Mouse (Mus musculus) layer of hippocampus, postnatal 14 days (tissue): ENCODE measurements around the gene Zbtb42. TPM values are rescaled to one million over a fixed set of nuclear protein-coding genes. Genes with fewer than 3 reads are reported as not detected.
A peak's percentile ranks its signal among the peaks of the same experiment; 100 is the strongest.

ENCODE experiments used
- DNase-seq, 2 experiments: peaks; one replicate each; pipeline ENCODE4 v3.0.0; 2021 to 2022; ENCODE audit warnings: low spot score in 2 of 2, mixed read lengths in 1 of 2
- total RNA-seq, 2 experiments: library from RNA; stranded (reverse); gene quantifications; 2 replicates each; pipeline ENCODE4 v1.2.3; 2021

Gene Zbtb42
- total RNA-seq, 2 experiments from 2014 or later, result 0.43 to 0.55 TPM

DNA sequence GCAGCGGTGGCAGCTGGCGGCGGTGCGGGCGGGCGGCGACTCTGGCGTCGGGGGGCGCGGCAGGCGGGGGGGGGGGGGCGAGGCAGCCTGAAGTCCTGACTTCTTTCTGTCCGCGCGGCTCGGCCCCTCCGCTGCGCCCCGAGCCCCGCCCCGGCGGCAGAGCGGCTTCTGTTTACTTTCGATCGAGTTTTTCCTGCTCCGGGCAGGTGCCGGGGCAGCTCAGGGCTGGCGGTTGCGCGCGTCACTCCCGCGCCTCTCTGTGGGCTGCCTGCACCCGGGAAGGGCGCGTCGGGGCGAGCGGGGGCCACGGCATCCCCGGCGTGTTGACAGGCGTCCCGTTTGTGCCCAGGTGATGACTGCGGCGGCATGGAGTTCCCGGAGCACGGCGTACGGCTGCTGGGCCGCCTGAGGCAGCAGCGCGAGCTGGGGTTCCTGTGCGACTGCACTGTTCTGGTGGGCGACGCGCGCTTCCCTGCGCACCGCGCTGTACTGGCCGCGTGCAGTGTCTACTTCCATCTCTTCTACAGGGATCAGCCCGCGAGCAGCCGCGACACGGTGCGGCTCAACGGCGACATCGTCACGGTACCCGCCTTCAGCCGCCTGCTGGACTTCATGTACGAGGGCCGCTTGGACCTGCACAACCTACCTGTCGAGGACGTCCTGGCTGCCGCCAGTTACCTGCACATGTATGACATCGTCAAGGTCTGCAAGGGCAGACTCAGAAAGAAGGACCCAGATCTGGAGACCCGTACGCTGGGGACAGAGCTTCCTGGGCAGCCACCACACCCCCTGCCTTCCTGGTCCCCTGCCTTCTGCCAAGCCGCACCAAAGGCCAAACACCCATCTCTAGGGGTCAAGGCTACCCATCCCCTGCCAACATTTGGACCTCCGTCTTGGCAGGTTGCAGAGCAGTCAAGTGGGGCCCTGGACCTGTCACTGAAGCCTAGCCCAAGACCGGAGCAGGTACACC, 684 bp downstream of the Zbtb42 start:
- DNase-seq, result no peak

DNA sequence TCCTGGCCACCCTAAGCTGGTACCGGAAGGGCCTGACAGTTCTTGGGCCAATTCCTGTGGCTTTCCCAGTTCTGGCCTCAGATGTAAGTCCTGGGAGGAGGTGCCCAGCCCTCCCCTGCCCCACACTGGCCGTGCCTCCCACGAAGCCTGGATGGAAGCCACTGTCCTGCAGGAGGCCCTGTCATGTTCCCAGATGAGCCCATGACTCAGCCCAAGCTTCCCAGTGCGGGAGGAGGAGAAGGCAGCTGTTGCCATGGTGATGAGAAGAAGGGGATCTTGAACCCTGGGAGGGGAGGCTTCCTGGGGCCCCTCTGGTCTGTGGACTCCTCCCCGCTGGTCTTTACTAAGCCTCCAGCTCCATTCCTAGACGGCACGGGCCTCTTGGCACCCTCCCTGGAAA, 4.7 kb downstream of the Zbtb42 start:
- DNase-seq, result no peak

DNA sequence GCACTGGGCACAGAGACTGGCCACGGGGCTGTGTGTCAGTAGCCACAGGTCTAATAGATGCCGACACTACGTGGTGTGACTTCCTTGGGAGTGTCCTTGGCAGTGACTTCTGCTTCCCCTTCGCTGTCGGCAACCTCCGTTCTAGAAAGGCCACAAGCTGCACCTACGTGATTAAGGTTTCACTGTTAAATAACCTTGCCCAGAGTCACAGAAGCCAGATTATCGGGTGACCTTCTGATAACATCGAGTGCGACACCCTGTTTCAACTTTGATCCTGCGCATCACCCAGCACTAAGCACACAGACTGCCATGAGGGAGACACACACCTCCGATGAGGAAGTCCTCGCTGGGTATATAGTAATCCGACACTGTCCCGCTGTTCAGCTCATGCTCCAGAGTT, 9.8 kb downstream of the Zbtb42 start:
- DNase-seq, result no peak

DNA sequence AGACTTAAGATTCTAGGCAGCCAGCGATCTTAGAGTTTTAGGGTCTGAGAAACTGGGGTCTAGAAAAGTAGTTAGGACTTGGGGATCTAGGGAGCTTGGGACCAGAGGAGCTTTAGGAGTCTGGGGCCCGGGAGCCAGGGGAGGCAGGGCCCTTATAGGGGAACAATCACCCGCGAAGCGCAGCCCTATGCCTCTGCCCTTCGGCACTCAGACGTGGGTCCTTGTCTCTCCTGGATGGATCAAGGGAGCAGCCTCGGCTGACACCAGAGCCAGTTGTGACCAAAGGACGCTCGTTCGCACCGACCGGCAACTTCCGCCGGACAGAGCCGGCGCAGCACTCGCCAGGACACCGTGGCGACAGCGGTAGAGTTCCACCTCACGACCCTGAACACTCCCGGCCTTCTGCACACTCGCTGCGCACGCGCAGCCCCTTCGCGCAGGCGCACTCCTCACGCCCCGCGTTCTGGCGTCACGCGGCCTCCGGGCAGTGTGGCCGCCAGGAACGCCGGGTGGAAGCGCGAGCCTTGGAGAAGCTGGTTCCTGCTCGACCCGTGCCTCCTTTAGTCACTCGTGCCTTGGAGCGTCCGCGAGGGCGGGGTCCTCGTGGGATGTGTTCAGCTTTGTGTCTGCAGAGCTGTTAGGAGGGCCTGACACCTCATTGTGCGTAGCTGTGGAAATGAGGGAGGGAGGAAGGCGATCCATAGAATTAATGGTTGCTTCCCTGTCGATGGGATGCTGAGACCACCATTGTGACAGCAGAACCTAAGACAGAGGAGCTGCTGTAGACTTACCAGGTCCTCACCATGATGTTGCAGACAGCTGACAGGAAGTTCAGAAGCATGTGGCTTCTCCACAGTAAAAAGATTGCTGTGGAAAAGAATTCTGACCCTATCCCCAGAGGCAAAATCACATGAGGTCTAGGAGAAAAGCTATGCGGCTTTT, 14.8 kb downstream of the Zbtb42 start:
- peak; percentile 95 for DNase-seq

DNA sequence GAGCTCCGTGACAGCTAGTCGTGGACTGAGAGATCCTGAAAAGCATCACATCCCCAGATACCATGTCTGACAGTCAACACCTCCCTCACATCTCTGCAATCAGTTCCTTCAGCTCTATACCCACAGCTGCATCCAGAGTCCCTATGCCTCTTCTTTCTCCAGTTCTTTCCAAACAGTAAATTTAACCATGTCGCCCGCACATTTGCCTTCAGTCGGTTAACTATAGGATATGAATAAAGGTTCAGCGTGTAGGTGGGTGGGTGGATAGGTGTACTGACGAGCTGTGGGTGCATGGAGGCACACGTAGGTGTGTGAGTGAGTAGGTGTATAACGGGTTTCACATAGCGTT, 15.5 kb downstream of the Zbtb42 start:
- DNase-seq, result no peak

DNA sequence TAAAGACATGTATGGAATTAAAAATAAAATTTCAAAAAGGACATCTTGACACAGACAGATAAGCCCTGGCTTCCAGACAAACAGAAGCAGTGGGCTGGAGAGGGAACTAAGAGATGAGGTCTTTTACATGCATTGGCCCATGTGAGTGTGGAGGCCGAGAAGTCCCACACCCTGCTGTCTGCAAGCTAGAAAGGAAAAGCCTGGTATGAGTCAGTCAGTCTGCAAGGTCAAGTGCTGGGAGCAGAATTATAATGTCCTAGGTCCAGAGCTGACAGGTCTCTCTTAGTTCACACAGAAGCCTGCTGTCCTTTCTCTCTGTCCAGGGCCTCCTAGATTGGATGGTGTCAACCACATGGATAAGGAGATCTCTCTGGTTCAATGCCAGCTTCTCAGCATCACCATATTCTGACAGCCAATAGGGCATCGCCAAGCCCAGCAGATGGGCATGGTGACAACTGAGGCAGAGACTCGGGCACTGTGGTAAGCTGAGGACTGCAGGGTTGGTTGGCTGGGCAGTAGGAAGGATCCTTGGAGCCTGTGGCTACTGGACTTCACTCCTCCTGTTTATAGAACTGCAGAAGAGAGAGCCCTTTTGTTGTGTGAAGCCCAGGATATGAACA, 18.3 kb downstream of the Zbtb42 start:
- no peak for DNase-seq

DNA sequence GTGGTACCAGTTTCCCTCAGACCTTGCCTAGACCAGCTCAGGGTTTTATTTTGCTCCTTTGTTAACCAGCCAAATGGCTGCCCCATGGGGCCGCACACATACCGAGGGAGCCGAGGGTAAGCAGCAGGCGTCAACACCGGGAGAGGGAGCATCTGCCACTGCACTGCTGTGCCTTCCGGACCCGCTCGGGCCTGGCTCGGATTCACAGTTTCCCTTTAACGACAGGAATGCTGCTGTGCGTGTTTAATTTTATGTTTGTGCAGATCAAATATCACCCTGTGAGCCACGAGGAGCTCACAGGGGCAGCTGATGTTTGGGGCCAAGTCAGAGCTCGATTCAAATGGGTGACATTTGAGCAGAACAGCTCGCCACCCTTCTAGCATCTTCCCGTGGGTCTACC, 21.9 kb downstream of the Zbtb42 start:
- DNase-seq, result no peak

DNA sequence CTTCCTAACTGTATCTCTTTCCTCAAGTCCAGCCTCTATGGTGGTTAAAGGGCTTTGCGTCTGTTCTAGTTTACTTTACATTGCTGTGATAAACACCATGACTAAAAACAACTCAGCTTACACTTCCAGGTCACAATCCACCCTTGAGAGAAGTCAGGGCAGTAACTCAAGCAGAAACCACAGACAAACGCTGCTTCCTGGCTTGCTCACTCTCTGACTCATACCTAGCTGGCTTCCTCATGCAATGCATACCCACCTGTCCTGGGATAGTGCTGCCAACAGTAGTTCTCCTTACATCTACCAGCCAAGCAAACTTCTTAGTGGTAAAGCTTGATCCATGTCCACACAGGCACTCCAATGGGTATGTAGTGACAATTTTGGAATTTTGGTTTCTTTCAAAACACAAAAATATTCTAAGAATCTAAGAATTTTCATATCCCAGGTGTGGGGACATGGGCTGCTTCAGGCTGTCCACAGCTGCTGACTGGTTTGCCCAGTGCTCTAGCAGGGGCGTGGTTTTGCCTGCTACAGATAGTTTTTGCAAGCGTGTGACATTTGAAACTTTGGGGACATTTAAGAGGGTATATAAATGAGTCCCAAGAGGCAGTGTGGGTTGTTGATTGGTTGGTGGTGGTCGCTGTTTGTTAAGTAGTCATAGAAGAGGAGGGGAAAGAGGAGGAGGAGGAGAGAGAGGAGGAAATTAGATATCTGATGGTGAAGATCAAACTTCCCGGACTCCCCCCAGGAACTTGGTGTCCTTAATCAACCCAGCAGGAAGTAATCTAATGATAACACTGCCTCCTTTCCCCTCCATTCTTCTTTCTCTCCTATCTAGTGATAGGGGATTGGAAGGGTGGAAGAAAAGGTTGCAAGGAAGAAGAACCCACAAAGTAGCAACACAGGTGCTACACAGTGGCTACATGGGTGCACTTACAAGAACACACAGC, 24.0 kb downstream of the Zbtb42 start:
- DNase-seq, result no peak

DNA sequence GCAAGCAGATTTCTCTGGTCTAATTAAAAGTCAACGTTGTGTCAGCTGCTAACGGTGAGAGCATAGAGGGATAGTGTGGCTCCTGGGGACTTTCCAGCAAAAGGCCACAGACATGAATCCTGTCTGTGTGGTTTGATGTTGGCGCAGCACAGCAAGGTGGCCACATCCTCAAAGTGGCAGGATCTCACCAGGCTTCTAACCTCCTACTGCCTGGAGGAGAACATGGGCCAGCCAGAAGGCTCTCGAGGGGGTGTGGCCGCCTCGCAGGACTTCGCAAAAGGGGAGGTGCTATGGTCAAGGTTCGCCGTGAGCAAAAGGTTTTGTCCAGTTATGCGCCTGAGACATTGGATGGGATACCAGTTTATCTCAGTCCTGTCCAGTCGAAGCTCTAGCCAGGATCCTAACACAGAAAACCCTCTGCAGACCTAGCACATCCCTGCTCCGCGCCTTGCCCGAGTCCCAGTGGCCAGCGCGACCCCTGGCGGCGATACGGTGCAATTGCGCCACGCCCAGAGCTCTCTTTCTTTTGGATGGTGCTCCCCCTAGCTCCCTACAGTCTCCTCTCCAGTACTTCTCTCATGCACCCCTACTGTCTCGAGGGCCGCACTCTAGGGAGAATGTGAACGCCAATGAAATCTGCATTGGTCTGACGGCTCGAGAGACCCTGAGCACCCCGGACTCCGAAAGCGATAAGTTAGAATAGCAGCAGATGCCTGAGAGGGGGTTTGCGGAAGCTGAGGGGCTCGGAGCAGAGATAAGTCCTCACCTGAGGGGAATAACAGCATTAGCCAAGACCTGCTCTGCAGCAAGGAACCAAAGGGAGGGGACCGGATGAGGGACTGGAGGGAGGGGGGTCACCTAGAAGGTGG, 28.3 kb downstream of the Zbtb42 start:
- peak; percentile 87 to 89 for DNase-seq

DNA sequence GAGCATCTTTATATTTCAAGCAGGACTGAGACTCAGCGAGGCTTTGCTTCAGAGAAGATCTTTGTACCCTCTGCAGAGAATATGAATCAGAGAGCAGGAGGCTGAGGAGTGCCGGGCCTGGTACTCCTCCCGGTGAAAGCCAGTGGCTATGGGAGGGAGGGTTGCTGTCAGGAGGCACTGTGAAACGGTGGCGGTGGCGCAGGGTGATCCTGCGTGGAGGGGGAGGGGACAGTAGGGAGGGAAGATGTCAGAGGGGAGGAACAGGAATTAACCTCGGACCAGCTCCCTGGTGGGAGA, 28.9 kb downstream of the Zbtb42 start:
- DNase-seq, result no peak

DNA sequence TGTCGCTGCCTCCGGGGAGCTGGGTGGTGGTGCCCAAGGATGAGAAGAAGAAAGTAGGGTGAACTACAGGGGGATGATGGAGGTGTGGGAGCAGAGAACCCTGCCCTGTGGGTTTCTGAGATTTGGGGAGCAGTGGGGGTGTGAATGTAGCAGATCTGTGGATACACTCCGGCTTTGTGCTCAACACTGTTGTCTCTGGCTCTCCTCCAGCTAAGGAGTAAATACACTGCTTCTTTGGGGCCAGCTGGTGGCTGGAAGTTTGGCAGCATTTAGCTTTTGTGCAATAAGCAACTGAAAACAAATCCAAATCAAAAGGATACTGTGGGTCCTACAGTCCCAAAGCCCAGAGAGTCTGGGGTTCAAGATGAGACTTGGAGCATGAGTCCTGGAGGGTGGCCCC, 35.4 kb downstream of the Zbtb42 start:
- DNase-seq, result peak; percentile 19 to 51

DNA sequence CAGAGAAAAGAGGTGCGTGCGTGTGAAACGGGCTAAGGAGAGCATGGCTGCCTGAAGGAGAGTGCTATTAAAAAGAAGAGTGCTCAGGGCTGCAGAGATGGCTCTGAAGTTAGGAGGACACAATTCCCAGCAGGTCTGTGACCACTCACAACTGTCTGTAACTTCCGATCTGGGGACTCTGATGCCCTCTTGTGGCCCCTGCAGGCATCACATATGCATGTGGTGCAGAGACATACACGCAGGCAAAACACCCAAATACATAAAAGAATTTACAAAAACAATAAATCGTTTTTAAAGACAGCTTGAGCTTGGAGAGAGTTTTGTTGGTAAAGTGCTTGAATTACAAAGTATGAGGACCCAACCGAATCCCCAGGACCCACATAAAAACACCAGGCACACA, 38.5 kb downstream of the Zbtb42 start:
- peak in 1 of 2 experiments; percentile 35 for DNase-seq

DNA sequence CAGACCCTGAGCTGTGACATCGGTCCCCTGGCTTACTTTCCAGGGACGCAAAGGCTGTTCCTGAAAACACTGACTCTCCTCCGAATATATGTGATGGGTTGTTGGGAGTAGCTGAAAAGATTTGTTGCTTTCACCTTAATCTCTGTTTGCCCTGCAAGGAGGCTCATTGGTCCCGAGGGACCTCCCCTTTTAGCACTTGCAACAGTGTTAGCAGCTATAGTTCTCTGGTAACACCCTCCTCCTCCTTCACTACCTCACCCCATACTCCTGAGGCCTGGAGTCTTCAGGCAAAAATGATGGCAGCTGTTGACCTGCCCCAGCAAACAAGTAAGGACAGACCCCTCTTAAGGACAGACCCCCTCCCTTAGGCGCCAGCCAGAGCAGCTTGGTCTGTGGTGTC, 40.4 kb downstream of the Zbtb42 start:
- no peak for DNase-seq

DNA sequence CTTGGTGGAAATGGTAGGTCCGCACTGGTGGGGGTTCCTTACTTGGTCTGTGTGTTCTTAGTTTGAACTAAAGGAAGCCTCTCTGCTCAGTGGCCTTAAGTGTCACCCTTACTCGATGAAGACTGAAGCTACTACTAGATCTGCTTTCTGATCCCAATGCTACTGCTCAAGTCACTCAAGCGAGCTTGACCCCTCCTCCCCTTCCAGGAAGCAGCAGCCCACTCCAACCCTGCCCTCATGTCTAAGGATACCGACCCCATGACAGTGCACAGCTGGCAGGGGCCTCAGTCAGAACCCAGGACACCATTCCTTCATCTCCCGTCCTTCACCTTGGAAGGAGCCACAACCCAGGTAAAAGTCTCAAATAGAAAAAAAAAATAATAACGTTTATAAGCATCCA, 41.6 kb downstream of the Zbtb42 start, which contains the start of gene Cep170b:
TSS of gene Cep170b (plus strand) at position 240 of the 400 bp plus-strand sequence.
- DNase-seq, result no peak

DNA sequence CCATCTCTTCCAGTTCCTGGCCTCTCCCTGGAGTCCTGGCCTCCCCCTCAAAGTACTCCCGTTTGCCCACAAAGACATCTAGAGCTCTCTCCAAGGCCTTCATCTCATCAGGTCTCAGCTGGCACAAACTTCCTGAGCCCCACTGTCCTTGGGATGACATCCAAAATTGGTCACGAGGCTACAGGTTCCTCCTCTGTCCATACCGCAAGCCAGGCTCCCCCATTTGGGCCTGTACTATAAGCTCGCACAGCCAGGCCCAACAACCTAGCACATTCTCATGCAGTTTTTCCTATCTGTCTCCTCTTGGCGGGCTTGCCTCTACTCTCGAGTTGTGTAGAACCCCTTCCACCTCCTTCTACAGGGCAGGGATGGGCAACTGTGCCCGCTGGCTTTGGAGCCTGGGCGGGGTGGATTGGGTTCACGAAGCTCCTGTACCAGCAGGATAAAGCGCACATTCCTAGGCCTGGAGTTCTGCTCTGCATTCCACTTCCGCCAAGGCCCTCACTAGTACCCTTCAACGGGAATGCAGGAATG, 42.3 kb downstream of the Zbtb42 start:
- no peak for DNase-seq

DNA sequence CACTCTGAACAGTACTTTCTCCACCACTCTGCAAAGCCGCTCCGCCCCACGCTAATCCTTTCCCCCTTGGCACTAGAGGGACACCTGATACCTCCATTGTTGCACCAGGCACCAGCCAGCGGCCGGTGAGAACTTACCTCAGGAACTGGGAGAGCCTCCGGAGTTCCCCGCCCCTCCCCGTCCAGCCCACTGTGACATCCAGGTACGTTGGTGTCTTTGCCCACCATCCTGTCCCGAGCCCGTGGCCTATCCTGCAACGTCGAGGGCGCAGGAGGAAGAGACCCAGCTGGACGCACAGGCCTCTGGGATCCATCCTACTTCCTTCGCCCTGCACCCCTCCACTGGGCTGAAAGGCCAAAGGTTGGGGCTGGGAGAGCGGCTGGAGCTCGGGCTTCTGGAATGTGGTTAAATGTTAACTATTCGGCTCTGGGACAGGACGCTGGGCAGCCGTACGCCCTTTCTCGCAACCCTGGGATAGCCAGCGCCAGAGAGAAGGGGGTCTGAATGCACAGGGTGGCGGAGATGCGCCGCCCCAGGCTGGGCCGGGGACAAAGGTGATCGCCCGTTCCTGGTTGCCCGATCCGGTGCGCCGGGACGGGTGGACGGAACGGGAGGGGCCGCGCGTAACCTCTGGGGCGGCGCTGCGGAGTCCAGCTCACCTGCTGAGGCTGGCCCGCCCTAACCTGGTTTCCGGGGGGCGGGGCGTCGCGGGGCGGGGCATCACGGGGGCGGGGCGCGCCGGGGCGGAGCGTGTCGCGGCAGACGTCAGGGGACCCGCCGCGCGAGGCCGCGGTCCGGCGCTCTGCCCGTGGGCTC, 43.0 kb downstream of the Zbtb42 start:
- peak in 1 of 2 experiments; percentile 19 for DNase-seq

DNA sequence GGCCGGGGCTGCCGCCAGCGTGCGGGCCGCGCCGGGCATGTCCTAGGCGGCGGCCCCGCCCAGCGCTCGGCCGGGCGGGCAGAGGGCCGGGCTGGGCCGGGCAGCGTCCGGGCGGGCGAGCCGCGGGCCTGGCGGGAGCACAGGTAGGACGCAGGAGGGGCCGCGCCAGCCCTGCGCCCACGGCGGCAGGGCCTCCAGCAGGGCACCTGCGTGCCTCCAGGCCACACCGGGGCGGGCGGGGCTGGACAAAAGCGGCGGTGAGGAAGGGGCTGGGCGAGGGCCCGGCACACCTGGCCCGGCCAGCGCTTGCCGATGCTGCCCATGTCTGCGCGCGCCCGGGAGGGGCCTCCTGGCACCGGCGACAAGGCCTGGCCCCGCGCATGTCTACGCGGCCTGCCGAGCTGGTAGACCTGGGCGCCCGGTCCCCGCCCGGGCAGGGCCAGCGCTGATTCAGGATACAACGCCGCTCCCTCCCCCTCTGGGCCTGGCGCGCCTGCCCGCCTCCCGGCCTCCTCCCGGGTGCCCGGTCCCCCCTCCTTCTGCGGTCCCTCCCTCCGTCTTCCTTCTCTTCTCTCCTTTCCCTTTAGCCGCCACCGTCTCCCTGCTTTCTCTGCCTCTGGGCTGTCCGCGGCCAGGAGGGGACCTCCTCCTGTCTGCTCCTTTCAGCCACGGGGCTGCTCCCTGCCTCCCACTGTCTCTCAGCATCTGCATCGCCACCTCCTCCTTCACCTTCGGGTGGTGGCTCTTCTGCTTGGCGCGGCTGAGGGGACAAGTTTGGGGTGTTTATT, 43.8 kb downstream of the Zbtb42 start:
- peak in 1 of 2 experiments; percentile 27 for DNase-seq

DNA sequence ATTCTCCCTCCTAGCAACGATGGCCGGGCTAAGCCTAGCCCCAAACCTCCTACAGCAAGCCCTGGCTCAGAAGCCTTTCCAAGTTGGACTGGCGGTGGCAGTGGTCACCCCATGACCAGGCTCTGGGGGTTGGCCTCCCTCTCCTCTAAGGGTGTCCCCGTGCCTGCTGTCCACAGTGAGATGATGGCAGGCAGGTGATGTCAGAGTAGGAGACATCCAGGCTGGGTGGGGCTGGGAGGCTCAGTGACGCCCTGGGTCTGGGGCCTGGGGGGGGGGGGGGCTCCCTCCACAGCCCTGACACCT, 44.4 kb downstream of the Zbtb42 start:
- no peak for DNase-seq
